Mouse (Mus musculus) thymus, adult 2 months (tissue): Measurements from ENCODE around the gene Bglap.

ENCODE experiments used
- CTCF ChIP-seq: fragments of 200-500 bp; IDR thresholded peaks from 2 replicates; pipeline ENCODE4 v1.5.1; 2012; ENCODE audit warnings: mild to moderate bottlenecking, control low read depth, low read length, moderate library complexity, borderline replicate concordance; ENCODE audit not compliant: control insufficient read depth, poor library complexity, insufficient read depth; ENCODE audit errors: extremely low read depth
- POLR2A ChIP-seq: fragments of 200-500 bp; IDR thresholded peaks from 2 replicates; pipeline ENCODE4 v1.6.1; 2012; ENCODE audit warnings: mild to moderate bottlenecking, low read length, control low read depth, moderate library complexity; ENCODE audit not compliant: control insufficient read depth, poor library complexity, insufficient read depth; ENCODE audit errors: extremely low read depth

DNA sequence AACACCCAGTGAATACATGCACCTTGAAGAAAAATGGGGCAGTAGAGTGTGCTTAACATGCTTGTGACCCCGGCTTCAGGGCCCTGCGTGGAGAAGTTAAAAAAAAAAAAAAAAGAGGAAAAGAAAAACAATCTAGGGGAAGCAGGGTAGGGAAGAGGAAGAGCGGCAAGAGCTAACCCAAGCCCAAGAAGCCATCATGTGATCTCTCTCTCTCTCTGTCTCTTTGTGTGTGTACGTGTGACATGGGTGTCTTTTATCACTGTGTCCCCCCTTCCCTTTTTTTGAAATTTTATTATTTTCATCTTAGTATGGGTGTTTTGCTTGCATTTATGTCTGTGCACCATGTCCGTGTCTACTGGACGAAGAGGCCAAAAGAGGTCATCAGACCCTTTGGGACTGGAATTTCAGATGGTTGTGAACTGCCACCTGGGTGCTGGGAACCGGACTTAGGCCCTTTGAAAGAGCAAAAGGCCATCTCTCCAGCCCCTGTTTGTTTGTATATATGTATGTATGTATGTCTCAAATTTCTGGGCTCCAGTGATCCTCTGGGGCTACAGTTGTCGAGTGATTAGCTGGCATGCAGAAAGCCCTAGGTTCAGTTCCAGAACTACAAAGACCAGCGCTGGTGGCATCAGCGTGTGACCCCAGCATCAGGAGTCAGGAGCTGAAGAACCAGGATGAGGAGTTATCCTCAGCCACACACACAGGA is 19.4 kb upstream of the Bglap start:
- TF ChIP-seq CTCF: no peak
- TF ChIP-seq POLR2A: no peak
